In genomic region chr11:3515216-3515615, GRCm38 (mm10) we compare ENCODE assay signal across 8 mouse cellular contexts. TPM values are rescaled to one million over a fixed set of nuclear protein-coding genes. Genes with fewer than 3 reads are reported as not detected.
A peak's percentile ranks its signal among the peaks of the same experiment; 100 is the strongest.
DNase-seq lines count a peak whose midpoint lies in the region; ATAC-seq and TF ChIP-seq lines count a peak whose summit lies in the region.

No protein-coding gene starts in this region.

- no peak for TF ChIP-seq EP300 in MEL (IDR thresholded peaks at IDR 0.05; ENCODE audit: low read depth in 1 of 2, low read length in 2 of 2)

- no peak for DNase-seq in heart, postnatal 25 days (ENCODE audit: low spot score)
- DNase-seq in MEL (ENCODE audit: low read depth, low spot score), result peak; percentile 67
- no peak for DNase-seq in gastrocnemius, postnatal 25 days
- DNase-seq in layer of hippocampus, postnatal 36 days, result no peak

- H3K27ac ChIP-seq in heart, embryonic 16.5 days (ENCODE audit: low read length), result 0 out of 2 replicates have a peak overlapping the region, but pooled peaks have one; percentile 3
- H3K27ac ChIP-seq in MEL (ENCODE audit: control insufficient read depth, low read depth, low read length), result no peak overlapping the region
- H3K27ac ChIP-seq in forebrain, embryonic 15.5 days (replicated peaks), result no peak overlapping the region
- no peak overlapping the region for H3K27ac ChIP-seq in macrophage

- 0 out of 2 replicates have a peak, but pooled peaks have one; percentile 7 for ATAC-seq in heart, embryonic 16.5 days (replicated peaks; ENCODE audit: extremely low read depth, insufficient read depth, low FRiP score)
- ATAC-seq in forebrain, embryonic 15.5 days (replicated peaks), result peak; percentile 8; the same call in 1 of the 2 replicates
- no peak for ATAC-seq in CD4-positive, CD25-positive, alpha-beta regulatory T cell, adult 4 months

- TF ChIP-seq RAD21 in MEL (IDR thresholded peaks at IDR 0.05; ENCODE audit: low read depth, low read length), result no peak

- H3K9me3 ChIP-seq in heart, embryonic 16.5 days (replicated peaks; ENCODE audit: control insufficient read depth, low read length), result no peaks in the 10 kb centered on the region
- H3K9me3 ChIP-seq in MEL (replicated peaks; ENCODE audit: insufficient read depth, low read length), result no peaks in the 10 kb centered on the region
- H3K9me3 ChIP-seq in forebrain, embryonic 15.5 days, result no peaks in the 10 kb centered on the region

- no peaks in the 10 kb centered on the region; the same call in 1 of the 2 replicates for H3K79me2 ChIP-seq in MEL (ENCODE audit: control insufficient read depth, insufficient read depth, low read length, poor library complexity)
- H3K79me2 ChIP-seq in macrophage (ENCODE audit: inconsistent target), result no peaks in the 10 kb centered on the region

- peak overlapping the region; percentile 66 for H3K4me3 ChIP-seq in heart, embryonic 16.5 days (ENCODE audit: low read length)
- H3K4me3 ChIP-seq in MEL (ENCODE audit: control insufficient read depth in 1 of 2, insufficient read depth in 1 of 2, low read depth in 2 of 2, low read length in 2 of 2) (peak overlapping the region; percentile 60 to 78), macrophage (ENCODE audit: inconsistent target) (peak overlapping the region; percentile 45)
- H3K4me3 ChIP-seq in forebrain, embryonic 15.5 days, result peak overlapping the region; percentile 48

- H3K4me1 ChIP-seq in heart, embryonic 16.5 days (ENCODE audit: control insufficient read depth, insufficient read depth, low read length), result peaks cover 22% of the 10 kb centered on the region
- peaks cover 5 to 41% of the 10 kb centered on the region in 2 experiments for H3K4me1 ChIP-seq in MEL (ENCODE audit: control insufficient read depth in 1 of 2, insufficient read depth in 2 of 2, low read length in 2 of 2)
- peaks cover 29% of the 10 kb centered on the region for H3K4me1 ChIP-seq in forebrain, embryonic 15.5 days

- WGBS in heart, embryonic 16.5 days, result 8% methylated on average over 4 of the region's 4 CpGs
- WGBS in forebrain, embryonic 15.5 days, result 11% methylated on average over 4 of the region's 4 CpGs
- 54% methylated on average over 3 of the region's 4 CpGs for WGBS in macrophage (ENCODE audit: missing documents)

- no peaks in the 10 kb centered on the region for H3K27me3 ChIP-seq in heart, embryonic 16.5 days (ENCODE audit: control insufficient read depth, insufficient read depth, low read length)
- no peaks in the 10 kb centered on the region for H3K27me3 ChIP-seq in MEL (ENCODE audit: control insufficient read depth in 1 of 2, insufficient read depth in 2 of 2, low read length in 2 of 2)
- H3K27me3 ChIP-seq in forebrain, embryonic 15.5 days, result peaks cover 21% of the 10 kb centered on the region; the same call in 1 of the 2 replicates

- H3K4me2 ChIP-seq in heart, embryonic 16.5 days (ENCODE audit: low read depth, low read length), result peak overlapping the region; percentile 77
- peak overlapping the region; percentile 60 for H3K4me2 ChIP-seq in forebrain, embryonic 15.5 days (replicated peaks)

- H3K9ac ChIP-seq in heart, embryonic 16.5 days (ENCODE audit: low read length), result peak overlapping the region; percentile 76
- H3K9ac ChIP-seq in MEL (ENCODE audit: control insufficient read depth, low read depth, low read length, poor library complexity, severe bottlenecking), result peak overlapping the region; percentile 47
- H3K9ac ChIP-seq in forebrain, embryonic 15.5 days (replicated peaks), result peak overlapping the region; percentile 46

- H3K36me3 ChIP-seq in heart, embryonic 16.5 days (ENCODE audit: control insufficient read depth, insufficient read depth), result 0 out of 2 replicates have a peak, but pooled peaks cover 2% of the 10 kb centered on the region
- H3K36me3 ChIP-seq in MEL (ENCODE audit: control insufficient read depth in 1 of 2, insufficient read depth in 2 of 2, low read length in 2 of 2), result peaks cover 0 to 21% of the 10 kb centered on the region in 2 experiments; a peak in 2 of 4 replicates
- no peaks in the 10 kb centered on the region for H3K36me3 ChIP-seq in forebrain, embryonic 15.5 days
- H3K36me3 ChIP-seq in macrophage (ENCODE audit: inconsistent target), result no peaks in the 10 kb centered on the region

- intact Hi-C loops in heart, postnatal 25 days (cut with DNase I), result no loop called here

- no peak for TF ChIP-seq POLR2A in MEL (IDR thresholded peaks at IDR 0.05; ENCODE audit: control insufficient read depth in 1 of 2, insufficient read depth in 1 of 2, low read depth in 1 of 2, low read length in 2 of 2, poor library complexity in 1 of 2)

- TF ChIP-seq CTCF in MEL (IDR thresholded peaks at IDR 0.05 in 2 of 3, conservative IDR thresholded peaks at IDR 0.05 in 1 of 3; ENCODE audit: control insufficient read depth in 1 of 3, insufficient read depth in 1 of 3, low read depth in 2 of 3, low read length in 3 of 3, poor library complexity in 1 of 3, severe bottlenecking in 1 of 3), result peak in 1 of 3 experiments; percentile 3; a peak in 1 of 6 replicates

RNA-seq across cellular contexts. Expression of gene Selenom, which starts 0.7 kb away (rescaled TPM):
- polyA plus RNA-seq in heart, embryonic 16.5 days (2015; fragmentation: Nextera tagmentation; extraction: Ambion mirVana), result 119 and 126 TPM in 2 replicates
- 10 to 100 TPM; 40.6 to 44.9 TPM for total RNA-seq in heart, postnatal 25 days (2021)
- 28.7 and 29.5 TPM in 2 replicates for total RNA-seq in MEL (2012; rRNA removed)
- polyA plus RNA-seq in MEL (2012; ENCODE audit: insufficient read depth in 1 of 2, insufficient read length in 2 of 2, low read depth in 1 of 2, low replicate concordance in 2 of 2, missing spikeins in 1 of 2) (10 to 100 TPM in 1 of 2 experiments, not detected in 1; 35.4 TPM), macrophage (2018) (28.1 to 36.0 TPM (median 29.1 TPM) in 3 replicates)
- polyA plus RNA-seq in forebrain, embryonic 15.5 days (2015; fragmentation: Nextera tagmentation; extraction: Ambion mirVana), result 41.6 and 44.2 TPM in 2 replicates
- total RNA-seq in macrophage (2018; cell fraction: chromatin; rRNA removed), result 10 to 100 TPM in 3 of 26 experiments, 1 to 10 TPM in 22, under 1 TPM in 1; 0.66 to 34.8 (median 4.2) TPM
- 10 to 100 TPM; 25.2 to 44.2 (median 33.8) TPM for total RNA-seq in macrophage (2018; cell fraction: cytosol; rRNA removed)
- total RNA-seq in macrophage (2018; cell fraction: nucleus; rRNA removed), result 10 to 100 TPM in 8 of 26 experiments, 1 to 10 TPM in 18; 3.2 to 17.6 (median 8.4) TPM
- polyA plus RNA-seq in CD4-positive, CD25-positive, alpha-beta regulatory T cell, adult 4 months (2017; shearing (Covaris generic)), result 1 to 10 TPM; 7.6 to 8.9 TPM
- total RNA-seq in gastrocnemius, postnatal 25 days (2021), result 10 to 100 TPM; 15.1 to 19.6 TPM
- 100 to 1,000 TPM; 187 to 193 TPM for total RNA-seq in layer of hippocampus, postnatal 36 days (2021)

RNA-seq across cellular contexts. Expression of gene Inpp5j, which starts 10.6 kb away (rescaled TPM):
- 10.9 and 12.1 TPM in 2 replicates for polyA plus RNA-seq in heart, embryonic 16.5 days (2015; fragmentation: Nextera tagmentation; extraction: Ambion mirVana)
- total RNA-seq in heart, postnatal 25 days (2021), result 10 to 100 TPM; 29.4 to 30.6 TPM
- 0.23 TPM in 2 replicates for total RNA-seq in MEL (2012; rRNA removed)
- polyA plus RNA-seq in MEL (2012; ENCODE audit: insufficient read depth in 1 of 2, insufficient read length in 2 of 2, low read depth in 1 of 2, low replicate concordance in 2 of 2, missing spikeins in 1 of 2) (1 to 10 TPM in 1 of 2 experiments, not detected in 1; 2.9 TPM), macrophage (2018) (2.0 to 6.6 TPM (median 3.0 TPM) in 3 replicates)
- 1.8 and 2.7 TPM in 2 replicates for polyA plus RNA-seq in forebrain, embryonic 15.5 days (2015; fragmentation: Nextera tagmentation; extraction: Ambion mirVana)
- 10 to 100 TPM in 13 of 26 experiments, 1 to 10 TPM in 11, under 1 TPM in 2; 0.29 to 17.0 (median 9.9) TPM for total RNA-seq in macrophage (2018; cell fraction: chromatin; rRNA removed)
- total RNA-seq in macrophage (2018; cell fraction: cytosol; rRNA removed), result 1 to 10 TPM; 2.2 to 5.5 (median 4.2) TPM
- 10 to 100 TPM in 7 of 26 experiments, 1 to 10 TPM in 18, under 1 TPM in 1; 0.89 to 13.8 (median 7.2) TPM for total RNA-seq in macrophage (2018; cell fraction: nucleus; rRNA removed)
- polyA plus RNA-seq in CD4-positive, CD25-positive, alpha-beta regulatory T cell, adult 4 months (2017; shearing (Covaris generic)), result under 1 TPM in 1 of 2 experiments, not detected in 1; 0.13 TPM
- total RNA-seq in gastrocnemius, postnatal 25 days (2021), result 1 to 10 TPM; 5.6 TPM
- total RNA-seq in layer of hippocampus, postnatal 36 days (2021), result 10 to 100 TPM; 73.7 to 95.8 TPM

RNA-seq across cellular contexts. Expression of gene Smtn, which starts 25.2 kb away (rescaled TPM):
- 93.9 and 104 TPM in 2 replicates for polyA plus RNA-seq in heart, embryonic 16.5 days (2015; fragmentation: Nextera tagmentation; extraction: Ambion mirVana)
- total RNA-seq in heart, postnatal 25 days (2021), result 100 to 1,000 TPM; 170 to 174 TPM
- total RNA-seq in MEL (2012; rRNA removed), result 203 and 204 TPM in 2 replicates
- polyA plus RNA-seq in MEL (2012; ENCODE audit: insufficient read depth in 1 of 2, insufficient read length in 2 of 2, low read depth in 1 of 2, low replicate concordance in 2 of 2, missing spikeins in 1 of 2) (100 to 1,000 TPM in 1 of 2 experiments, not detected in 1; 370 TPM), macrophage (2018) (0.61 to 1.7 TPM (median 1.2 TPM) in 3 replicates)
- polyA plus RNA-seq in forebrain, embryonic 15.5 days (2015; fragmentation: Nextera tagmentation; extraction: Ambion mirVana), result 17.7 and 18.5 TPM in 2 replicates
- 10 to 100 TPM in 1 of 26 experiments, 1 to 10 TPM in 21, under 1 TPM in 3, not detected in 1; 0.51 to 11.1 (median 3.9) TPM for total RNA-seq in macrophage (2018; cell fraction: chromatin; rRNA removed)
- total RNA-seq in macrophage (2018; cell fraction: cytosol; rRNA removed), result 1 to 10 TPM in 15 of 26 experiments, under 1 TPM in 11; 0.48 to 2.0 (median 1.0) TPM
- total RNA-seq in macrophage (2018; cell fraction: nucleus; rRNA removed), result 1 to 10 TPM in 16 of 26 experiments, under 1 TPM in 10; 0.34 to 3.9 (median 1.6) TPM
- polyA plus RNA-seq in CD4-positive, CD25-positive, alpha-beta regulatory T cell, adult 4 months (2017; shearing (Covaris generic)), result under 1 TPM; 0.16 to 0.65 TPM
- total RNA-seq in gastrocnemius, postnatal 25 days (2021), result 10 to 100 TPM; 80.8 to 97.3 TPM
- total RNA-seq in layer of hippocampus, postnatal 36 days (2021), result 10 to 100 TPM in 1 of 2 experiments, 1 to 10 TPM in 1; 7.0 to 11.8 TPM

RNA-seq across cellular contexts. Expression of gene Pla2g3, which starts 27.1 kb away (rescaled TPM):
- 0.20 and 0.22 TPM in 2 replicates for polyA plus RNA-seq in heart, embryonic 16.5 days (2015; fragmentation: Nextera tagmentation; extraction: Ambion mirVana)
- not detected for total RNA-seq in heart, postnatal 25 days (2021)
- 0.15 and 0.29 TPM in 2 replicates for total RNA-seq in MEL (2012; rRNA removed)
- under 1 TPM in 1 of 2 experiments, not detected in 1; 0.39 TPM for polyA plus RNA-seq in MEL (2012; ENCODE audit: insufficient read depth in 1 of 2, insufficient read length in 2 of 2, low read depth in 1 of 2, low replicate concordance in 2 of 2, missing spikeins in 1 of 2)
- polyA plus RNA-seq in forebrain, embryonic 15.5 days (2015; fragmentation: Nextera tagmentation; extraction: Ambion mirVana), result 0.39 and 0.72 TPM in 2 replicates
- 1 to 10 TPM in 1 of 26 experiments, under 1 TPM in 23, not detected in 2; 0.22 to 1.2 (median 0.48) TPM for total RNA-seq in macrophage (2018; cell fraction: chromatin; rRNA removed)
- total RNA-seq in macrophage (2018; cell fraction: cytosol; rRNA removed), result under 1 TPM in 4 of 26 experiments, not detected in 22; 0.06 to 0.07 (median 0.07) TPM
- total RNA-seq in macrophage (2018; cell fraction: nucleus; rRNA removed), result under 1 TPM in 17 of 26 experiments, not detected in 9; 0.17 to 0.71 (median 0.39) TPM
- polyA plus RNA-seq in macrophage (2018), result not detected in 3 replicates
- under 1 TPM in 1 of 2 experiments, not detected in 1; 0.20 TPM for polyA plus RNA-seq in CD4-positive, CD25-positive, alpha-beta regulatory T cell, adult 4 months (2017; shearing (Covaris generic))
- total RNA-seq in gastrocnemius, postnatal 25 days (2021), result not detected
- 1 to 10 TPM; 1.4 to 2.5 TPM for total RNA-seq in layer of hippocampus, postnatal 36 days (2021)
